Mouse (Mus musculus): ENCODE measurements around the gene Sema6b.

DNA sequence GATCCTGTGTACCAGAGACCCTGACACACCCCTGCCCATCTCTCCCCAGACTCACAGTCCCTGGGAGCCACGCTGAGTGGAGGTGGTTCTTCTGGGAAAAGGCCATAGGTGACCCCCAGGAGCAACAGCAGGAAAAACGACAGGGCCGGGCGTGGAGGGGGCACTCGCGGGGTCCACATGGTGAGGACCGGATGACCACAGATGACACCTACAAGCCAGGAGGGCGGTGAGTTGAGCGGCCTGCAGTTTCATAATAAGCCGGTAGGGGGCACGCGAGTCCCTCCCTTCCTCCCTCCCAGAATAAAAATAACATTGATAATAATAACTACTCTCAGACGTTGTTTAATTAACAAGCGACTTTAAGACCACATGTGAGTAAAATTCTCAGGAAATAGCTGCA, 7.5 kb downstream of the Sema6b start:
- TF ChIP-seq UBTF (IDR thresholded peaks at IDR 0.05; ENCODE audit: low read depth, low read length) = no peak
- no peak for TF ChIP-seq TBP (conservative IDR thresholded peaks at IDR 0.05; ENCODE audit: low read depth, low read length)
- TF ChIP-seq MXI1 (IDR thresholded peaks at IDR 0.05; ENCODE audit: low read depth, low read length) = no peak
- TF ChIP-seq POLR2A (IDR thresholded peaks at IDR 0.05; ENCODE audit: low read depth, low read length) = no peak
- TF ChIP-seq CTCF (conservative IDR thresholded peaks at IDR 0.05 in 1 of 2, IDR thresholded peaks at IDR 0.05 in 1 of 2; ENCODE audit: low read depth in 2 of 2, low read length in 2 of 2) = peak; percentile 78 to 86
- no peak for TF ChIP-seq ZMIZ1 (IDR thresholded peaks at IDR 0.05; ENCODE audit: low read depth, low read length)
- no peak for TF ChIP-seq POLR2AphosphoS2 (IDR thresholded peaks at IDR 0.05; ENCODE audit: low read depth, low read length)
- TF ChIP-seq CHD2 (IDR thresholded peaks at IDR 0.05; ENCODE audit: low read length) = no peak
- no peak for TF ChIP-seq SIN3A (IDR thresholded peaks at IDR 0.05; ENCODE audit: low read length)
- TF ChIP-seq NELFE (IDR thresholded peaks at IDR 0.05; ENCODE audit: low read depth, low read length) = no peak
- TF ChIP-seq RCOR1 (conservative IDR thresholded peaks at IDR 0.05; ENCODE audit: low read depth, low read length) = no peak
- no peak for TF ChIP-seq ZC3H11A (IDR thresholded peaks at IDR 0.05; ENCODE audit: low read depth, low read length)
- TF ChIP-seq EP300 (IDR thresholded peaks at IDR 0.05; ENCODE audit: low read length) = no peak
